Mouse (Mus musculus) embryo, embryonic 10 days (tissue): ENCODE measurements around the gene Nap1l1.
"Not testable (repeated sequence)": the region's sequence is repeated elsewhere in the genome, so short reads cannot be mapped to it uniquely, and the experiment has no call there.

ENCODE experiments used
- DNase-seq: peaks from one replicate; pipeline ENCODE4 v3.0.0-alpha.2; 2015; ENCODE audit warnings: low spot score

The Nap1l1 gene

DNA sequence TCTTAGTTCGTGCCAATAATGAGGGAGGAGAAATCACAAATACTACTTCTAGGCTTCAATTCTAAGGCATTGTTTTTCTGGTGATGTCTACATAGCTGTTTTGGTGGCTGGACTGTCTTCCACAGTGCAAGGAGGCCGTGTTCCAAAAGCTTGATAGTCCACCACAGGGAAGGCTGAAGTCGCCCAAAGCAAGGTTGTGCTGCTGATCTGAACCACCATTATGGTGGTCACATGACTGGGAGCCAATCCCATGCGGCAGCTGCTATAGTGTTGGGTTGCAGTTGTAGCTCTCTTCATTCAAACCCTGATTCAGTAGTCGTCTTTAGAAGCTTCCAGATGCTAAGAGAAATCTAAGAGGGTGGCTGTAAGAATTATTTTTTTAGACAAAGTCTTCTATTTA is 6.6 kb downstream of the Nap1l1 start:
- no peak for DNase-seq

DNA sequence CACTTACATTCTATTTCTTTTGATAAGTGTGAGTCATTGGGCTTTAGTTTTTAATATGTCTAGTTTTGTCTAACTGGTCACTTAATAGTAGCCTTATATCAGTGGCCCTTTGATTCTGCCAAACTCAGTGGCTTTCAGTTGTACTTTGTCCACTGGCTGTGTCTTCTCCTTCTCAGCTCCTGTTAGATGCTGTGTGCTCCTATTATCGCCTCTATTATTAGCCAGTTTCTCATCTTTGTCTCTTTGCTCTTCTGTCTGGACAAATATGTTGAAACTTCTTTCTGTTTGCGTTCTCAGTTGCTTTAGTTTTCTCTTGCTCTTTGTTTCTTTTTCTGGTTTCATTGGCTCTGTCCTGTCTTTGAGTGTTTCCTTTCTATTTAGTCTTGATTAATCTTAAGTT is 9.6 kb downstream of the Nap1l1 start:
- DNase-seq = no peak

DNA sequence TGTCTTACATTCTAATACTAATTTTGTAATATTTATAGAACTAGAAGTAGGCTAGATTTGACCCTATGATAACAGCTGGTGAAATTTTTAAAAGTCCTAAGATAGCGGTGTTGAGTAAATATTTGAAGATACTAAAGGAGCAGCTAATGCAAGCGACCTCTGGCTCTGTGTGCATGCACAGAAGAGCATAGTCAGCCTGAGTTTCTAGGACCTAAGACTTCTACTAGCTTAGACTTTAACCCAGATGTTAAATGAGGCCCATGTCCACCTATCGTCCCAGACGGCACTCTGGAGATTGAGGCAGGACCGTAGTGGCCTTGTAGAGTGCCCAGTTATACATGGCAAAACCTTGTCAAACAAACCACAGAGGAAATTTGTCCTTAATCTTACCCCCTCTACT is 11.1 kb downstream of the Nap1l1 start:
- no peak for DNase-seq

DNA sequence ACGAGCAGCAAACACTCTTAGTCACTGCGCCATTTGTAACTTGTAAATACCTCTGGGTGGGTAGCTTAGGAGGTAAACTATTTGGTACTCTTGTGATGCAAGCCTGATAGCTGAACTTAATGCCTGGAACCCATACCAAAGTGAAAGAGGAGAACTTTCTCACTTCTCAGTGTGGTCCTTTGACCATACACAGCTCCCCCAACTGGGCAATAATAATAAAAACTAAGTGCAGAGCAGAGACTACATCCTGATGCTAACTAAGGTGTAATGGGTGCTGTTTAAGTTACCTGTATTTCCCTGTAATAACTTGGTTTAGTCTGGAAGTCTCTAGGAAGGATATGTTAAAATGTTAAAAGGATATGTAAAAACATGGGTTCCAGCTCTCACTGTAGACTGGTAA is 15.8 kb downstream of the Nap1l1 start:
- DNase-seq = no peak

DNA sequence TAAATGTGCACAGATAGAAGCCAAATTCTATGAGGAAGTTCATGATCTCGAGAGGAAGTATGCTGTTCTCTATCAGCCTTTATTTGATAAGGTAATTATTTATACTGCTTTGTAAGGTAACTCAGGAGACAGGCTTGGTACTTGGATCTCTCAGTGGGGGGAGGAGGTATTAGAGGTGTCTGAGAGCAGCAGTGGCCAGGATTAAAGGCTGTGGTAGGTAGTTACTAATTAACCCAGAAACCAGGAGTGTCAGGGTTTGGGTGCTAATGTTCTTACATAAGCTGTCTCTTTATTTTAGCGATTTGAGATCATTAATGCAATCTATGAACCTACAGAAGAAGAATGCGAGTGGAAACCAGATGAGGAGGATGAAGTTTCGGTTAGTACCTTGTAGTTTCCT is 17.1 kb downstream of the Nap1l1 start:
- not testable (repeated sequence) for DNase-seq

DNA sequence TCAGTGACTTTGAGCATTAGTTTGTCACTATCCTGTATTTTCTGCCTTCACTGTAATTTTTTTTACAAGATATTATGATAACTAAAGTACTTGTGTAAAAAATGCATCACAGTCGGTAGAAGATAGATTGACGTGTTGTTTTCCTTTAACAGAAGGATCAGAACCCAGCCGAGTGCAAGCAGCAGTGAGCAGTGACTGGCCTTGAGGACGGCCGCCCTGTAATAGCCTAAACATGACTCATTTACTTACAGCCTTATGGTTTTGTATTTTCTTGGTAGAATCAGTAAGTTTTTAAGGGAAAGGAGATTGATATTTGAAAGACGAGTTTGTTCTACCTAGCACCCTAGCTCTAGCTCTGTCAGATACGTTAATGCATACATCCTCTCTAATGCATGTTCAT is 22.9 kb downstream of the Nap1l1 start:
- DNase-seq = no peak

DNA sequence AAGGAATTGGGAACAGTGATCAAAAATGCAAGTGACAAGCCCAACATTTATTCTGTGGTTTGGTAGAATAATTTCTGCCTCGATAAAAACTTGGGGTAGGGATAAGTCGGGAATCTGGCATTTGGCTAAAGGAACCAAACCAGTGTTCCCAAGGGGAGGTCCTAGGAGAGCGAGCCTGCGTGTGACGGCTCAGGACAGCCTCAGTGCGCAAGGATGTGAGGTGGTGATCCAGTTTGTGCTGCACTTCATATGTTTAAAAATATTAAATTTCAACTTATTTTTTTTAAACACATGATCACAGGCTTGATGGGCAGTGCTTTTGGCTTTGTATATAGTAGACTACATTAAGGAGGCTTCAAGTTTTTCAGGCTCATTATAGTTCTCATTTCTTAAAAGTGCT is 26.9 kb downstream of the Nap1l1 start:
- DNase-seq = no peak

DNA sequence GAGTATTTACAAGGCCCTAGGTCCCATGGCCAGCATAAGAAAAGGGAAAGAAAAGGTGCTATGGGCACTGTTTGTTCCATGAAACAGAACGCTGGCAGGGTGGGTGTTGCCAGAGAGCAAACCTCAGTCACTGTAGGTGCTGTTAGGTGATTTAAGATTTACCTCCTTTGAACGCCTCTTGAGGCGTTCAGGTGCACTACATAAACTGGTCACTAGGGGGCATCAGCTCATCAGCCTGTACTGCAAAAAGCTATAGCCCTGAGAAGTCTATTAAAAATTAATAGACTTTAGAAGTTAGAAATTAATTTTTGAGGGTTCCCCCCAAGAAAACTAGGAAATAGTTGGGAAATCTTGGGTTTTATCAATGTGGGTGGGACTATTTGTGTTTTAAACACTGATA is 30.0 kb downstream of the Nap1l1 start:
- DNase-seq = peak; percentile 87

DNA sequence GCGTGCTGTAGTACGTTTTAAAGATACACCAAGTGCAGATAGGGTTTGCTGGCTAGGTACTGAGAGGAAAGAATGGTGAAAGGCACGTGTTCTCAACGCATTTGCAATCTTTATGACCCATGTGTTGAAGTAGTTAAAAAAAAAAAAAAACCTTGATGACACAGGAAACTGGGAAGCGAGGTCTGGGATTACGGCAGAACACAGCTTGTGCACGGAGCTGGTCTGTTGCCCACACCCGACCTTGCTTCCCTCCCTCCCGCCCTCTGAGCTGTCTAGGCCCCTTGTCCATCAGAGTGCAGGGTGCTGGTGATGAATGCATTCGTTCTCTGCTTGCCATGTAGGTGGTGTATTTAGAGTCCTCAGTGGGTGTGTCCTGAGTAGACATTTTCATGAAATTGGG is 30.7 kb downstream of the Nap1l1 start:
- DNase-seq = no peak

DNA sequence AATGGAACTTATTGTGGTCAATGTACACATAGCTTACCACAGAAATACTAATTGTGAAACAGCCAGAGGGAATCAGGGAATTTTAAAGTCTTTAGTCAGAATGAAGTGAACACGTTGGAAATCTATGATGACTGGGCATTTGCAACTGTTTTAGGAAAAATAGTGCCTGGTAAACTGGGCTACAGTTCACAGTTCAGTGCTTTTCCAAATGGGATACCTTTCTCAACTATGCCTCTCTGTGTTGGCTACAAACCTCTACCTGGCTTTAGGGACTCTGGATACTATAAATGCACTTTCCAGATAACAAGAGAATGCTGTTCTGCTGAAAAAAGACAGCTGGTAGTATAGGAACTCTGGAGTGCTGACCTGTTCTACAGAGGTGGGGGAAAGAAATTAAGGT is 31.6 kb downstream of the Nap1l1 start:
- no peak for DNase-seq

DNA sequence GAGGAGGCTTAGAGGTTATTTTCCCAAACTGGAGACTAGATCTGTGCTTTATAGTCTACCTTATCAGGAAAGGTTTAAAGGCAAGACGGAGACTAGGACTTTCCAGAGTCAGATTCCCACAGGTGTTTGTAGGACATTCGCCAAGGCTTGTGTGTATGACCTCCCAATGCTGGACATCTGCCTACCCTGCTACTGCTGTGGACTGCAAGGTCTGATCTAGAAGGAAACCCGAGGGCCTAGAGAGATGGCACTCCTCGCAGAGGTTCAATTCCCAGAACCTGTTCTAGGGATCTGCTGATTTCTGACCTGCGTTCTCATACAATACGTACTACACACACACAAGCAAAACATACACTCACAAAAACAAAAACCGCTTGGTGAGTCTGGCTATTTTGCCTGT is 32.4 kb downstream of the Nap1l1 start:
- no peak for DNase-seq

DNA sequence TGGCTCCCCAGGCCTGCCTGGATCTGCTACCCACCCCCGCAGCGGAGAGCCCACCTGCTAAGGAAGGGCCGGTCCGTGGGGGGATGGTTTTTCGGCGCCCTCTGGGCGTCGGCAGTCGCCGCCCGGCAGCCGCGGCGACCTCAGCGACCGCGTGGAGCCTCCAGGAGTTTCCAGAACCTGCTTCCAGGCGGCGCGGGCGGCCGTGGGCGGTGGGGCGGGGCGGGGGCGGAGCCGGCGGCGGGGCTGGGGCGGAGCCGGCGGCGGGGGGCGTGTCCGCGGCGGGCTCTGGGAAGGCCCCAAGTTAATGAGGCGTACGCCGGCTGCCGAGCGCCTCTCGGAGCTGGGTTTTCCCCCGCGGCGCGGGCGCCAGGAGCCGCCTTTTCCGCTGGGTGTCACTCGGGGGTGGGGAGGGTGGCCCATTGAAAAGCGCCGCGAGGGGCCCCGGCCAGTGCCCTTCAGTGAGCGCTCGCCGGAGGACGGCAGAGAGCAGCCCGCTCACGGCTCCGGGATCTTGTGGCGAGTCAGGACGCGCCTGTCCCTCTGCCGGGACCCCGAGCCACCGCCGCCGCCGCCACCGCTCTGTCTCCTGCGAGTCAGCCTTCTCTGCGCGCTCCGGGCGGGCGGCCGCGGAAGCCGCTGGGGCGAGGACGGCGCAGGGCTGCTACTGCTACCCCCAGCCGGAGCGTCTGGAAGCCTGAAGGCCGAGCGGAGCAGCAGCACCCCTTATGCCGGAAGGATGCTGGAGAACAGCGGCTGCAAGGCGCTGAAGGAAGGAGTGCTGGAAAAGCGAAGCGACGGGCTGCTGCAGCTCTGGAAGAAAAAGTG is 33.3 kb downstream of the Nap1l1 start, which contains the start of gene Phlda1:
Phlda1 (plus strand) TSS at position 186 of the 825 bp plus-strand sequence.
- DNase-seq = peak; percentile 83

DNA sequence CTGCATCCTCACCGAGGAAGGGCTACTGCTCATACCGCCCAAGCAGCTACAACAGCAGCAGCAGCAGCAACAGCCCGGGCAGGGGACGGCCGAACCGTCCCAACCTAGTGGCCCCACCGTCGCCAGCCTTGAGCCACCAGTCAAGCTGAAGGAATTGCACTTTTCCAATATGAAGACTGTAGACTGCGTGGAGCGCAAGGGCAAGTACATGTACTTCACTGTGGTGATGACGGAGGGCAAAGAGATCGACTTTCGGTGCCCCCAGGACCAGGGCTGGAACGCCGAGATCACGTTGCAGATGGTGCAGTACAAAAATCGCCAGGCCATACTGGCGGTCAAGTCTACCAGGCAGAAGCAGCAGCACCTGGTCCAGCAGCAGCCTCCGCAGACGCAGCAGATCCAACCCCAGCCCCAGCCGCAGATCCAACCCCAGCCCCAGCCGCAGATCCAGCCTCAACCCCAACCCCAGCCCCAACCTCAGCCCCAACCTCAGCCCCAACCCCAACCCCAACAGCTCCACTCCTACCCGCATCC is 34.0 kb downstream of the Nap1l1 start:
- DNase-seq = peak; percentile 71

DNA sequence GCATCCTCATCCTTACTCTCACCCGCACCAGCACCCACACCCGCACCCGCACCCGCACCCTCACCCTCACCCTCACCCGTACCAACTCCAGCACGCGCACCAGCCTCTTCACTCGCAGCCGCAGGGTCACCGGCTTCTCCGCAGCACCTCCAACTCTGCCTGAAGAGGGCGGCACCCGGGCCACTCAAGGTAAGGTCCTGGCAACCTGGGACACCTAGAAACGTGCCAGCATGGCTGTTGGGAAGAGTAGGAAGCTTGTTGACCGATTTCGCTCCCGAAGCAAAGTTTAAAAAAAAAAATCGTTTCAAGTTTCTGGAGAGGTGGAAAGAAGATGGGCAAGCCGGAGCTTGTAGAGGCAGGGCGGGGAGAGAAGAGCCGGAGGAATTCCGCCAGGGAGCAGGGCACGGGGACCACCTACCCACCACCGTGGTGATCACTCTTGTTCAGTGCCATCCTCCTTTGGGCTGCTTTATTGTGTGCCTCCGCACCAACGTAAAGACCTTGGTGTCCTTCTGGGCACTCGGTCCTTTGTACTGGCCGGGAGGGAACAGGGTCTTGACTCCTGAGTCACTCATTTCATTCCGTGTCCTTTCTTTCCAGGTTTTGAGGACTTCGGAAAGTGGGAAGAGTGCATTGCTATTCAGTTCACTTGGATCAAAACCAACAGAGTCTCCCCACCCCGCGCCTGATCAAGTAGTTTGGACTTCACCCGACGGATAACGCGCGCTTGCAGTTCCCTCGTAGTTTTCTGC is 34.6 kb downstream of the Nap1l1 start:
- DNase-seq = peak; percentile 70

DNA sequence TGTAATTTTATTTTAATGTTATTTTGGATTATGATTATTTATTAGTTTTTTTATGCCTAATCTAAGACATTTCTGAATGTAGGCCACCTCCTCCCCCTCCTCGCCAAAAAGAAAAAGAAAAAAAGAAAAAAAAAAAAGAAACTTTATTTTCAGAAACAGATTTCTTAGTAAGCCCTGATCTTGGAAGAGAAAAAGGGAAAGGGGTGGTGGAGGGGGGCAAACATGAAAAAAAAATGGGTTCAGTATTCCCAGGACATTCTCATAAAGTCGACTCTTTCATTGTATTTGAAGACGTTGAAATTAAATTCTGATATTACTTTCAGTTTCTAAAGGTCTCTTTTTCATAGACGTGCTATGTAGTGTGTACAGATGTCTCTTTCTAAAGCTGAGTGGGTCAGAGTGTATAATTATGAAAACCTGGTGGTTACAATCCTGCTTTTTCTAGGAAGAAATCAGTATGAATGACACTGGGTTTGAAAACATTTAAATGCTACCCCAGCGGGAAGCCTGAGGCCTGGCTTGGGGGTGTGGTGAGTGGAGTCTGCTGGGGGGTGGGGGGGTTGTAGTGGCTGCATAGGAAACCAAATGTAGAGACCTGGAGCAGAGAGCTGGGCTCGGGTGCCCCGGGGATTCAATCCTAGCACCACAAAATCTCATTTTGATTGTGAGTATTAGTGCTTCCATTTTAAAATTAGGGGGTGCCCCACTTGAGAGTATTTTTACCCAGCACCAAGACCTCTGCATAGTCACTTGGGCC is 35.5 kb downstream of the Nap1l1 start:
- DNase-seq = no peak

DNA sequence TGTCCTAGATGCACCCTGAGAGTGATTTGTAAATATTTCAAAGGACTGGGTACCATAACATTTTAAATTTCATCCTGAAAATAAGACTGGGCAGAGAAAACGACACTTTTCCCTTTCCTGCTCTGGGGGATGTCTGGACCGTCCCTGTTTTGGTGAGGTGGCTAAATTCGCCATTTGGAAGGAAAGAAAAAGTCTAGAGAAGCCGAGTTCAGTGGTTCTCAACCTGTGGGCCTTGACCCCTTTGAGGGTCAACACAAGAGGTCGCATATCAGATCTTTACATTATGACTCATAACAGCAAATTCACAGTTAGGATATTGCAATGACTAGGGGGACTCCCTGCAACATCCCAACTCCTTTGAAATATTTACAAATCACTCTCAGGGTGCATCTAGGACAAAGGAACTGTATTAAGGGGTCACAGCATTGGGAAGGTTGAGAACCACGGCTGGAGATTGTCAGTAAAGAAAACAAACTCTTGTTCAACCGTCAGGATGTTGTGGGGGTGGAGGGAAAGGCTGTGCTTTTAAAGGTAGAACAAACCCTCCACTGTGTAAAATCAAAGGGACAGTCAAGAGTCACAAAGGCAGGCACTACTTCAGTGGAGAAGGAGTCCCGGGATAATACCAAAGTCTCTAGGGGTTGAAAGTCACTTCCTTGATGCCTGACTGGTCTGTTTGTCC is 36.2 kb downstream of the Nap1l1 start:
- peak; percentile 46 for DNase-seq

DNA sequence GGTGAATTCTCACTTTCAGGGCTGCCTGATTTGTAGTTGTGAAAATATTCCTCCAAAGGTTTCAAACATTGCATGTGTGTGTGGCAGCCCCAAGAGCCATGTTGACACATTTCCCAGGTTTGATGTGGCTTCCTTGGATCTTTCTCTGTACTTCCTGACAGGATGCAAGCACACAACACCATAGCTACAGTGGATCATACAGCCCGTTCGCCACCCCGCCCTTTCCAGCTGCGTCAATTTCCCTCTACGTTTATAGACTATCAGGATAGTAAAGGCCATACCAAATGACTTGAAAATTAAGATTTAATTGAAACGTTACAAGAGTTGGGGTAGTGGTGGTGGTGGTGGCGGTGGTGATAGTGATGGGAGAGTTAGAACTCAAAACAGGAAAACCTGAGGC is 37.0 kb downstream of the Nap1l1 start:
- no peak for DNase-seq

DNA sequence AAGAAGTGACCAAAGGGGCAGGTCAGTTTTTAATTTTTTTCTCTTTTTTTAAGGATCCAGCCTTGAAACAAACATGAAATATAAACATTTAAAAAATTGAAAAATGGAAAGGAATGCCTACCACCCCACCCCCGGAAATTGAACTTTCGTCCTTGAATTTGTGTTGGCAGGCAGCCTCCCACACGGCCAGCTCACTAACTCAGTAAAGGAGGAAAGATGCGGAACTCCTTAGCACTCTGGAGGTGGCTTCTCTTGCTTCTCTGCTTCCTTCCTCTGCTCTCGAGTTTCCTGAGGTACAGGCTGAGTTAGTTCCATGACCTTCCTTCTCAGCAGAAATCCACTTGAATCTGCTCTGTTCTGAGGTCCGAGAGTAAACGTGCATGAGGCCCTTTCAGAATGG is 37.8 kb downstream of the Nap1l1 start:
- no peak for DNase-seq

DNA sequence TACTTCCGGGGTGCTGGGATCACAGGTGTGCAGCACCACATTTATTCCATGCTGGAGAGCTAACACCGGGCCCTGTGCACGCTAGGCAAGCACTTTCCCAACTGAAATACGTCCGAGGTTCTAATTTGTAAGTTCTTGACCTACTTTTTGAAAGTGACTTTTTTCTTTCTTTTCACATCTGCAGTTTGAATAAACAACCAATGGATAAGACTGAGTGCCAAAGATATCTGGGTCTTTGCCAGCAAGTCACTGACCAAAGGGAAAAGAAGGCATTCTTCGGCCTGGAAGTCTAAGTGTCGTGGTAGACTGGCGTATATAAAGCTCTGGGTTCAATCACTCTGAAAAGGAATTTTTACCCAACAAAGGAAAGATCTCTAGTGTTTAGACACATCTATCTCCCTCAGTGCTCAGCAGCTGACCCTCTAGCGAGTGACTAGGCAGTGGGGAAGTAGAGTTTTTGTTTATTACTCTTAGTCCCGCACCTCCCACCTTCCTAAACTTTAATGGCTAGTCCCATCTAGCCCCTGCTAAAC is 39.1 kb downstream of the Nap1l1 start:
- DNase-seq = no peak

DNA sequence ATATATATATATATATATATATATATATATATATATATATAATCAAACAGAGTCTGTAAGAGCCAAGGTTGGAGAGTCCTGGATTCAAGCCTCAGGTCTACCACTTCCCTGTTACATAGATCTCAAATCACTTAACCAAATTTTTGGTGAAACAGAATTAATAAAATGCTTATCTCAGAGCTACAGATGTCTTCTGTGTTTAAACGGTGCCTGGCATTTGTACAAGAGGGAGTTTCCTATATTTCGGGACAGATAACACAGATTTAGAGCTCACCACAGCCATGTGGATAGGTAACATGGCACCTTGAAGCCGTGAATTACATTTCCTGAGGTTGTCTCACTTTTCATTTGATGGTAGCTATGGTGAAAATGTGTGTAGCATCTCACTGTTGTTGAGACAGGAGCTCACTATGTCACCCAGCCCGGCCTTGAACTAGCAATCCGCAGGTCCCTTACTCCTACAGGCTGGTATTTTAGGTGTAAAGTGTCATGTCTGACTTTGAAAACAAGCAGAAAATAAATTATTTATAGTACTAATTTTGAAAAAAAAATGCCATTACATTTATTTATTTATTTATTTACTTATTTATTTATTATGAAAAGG is 41.4 kb downstream of the Nap1l1 start:
- DNase-seq = no peak
